Mouse (Mus musculus) adrenal gland, postnatal 10 days (tissue): ENCODE measurements around the gene Foxn2. TPM values are rescaled to one million over a fixed set of nuclear protein-coding genes. Genes with fewer than 3 reads are reported as not detected.
"Not testable (repeated sequence)": the region's sequence is repeated elsewhere in the genome, so short reads cannot be mapped to it uniquely, and the experiment has no call there.

ENCODE experiments used
- DNase-seq: peaks from one replicate; pipeline ENCODE4 v3.0.0; 2021; ENCODE audit warnings: mixed read lengths
- long read RNA-seq, 2 experiments: library from polyadenylated mRNA; stranded (forward); transcript quantifications; one replicate each; pipeline ENCODE4 v2.0.0; 2021
- total RNA-seq, 2 experiments: library from RNA; stranded (reverse); gene quantifications; 2 replicates each; pipeline ENCODE4 v1.2.3; 2021

Gene Foxn2
- total RNA-seq, result 10 to 100 TPM; 21.8 to 27.0 TPM
- long read RNA-seq, experiment 1, full-length matches to known transcripts, result 2 of 15 reads
- long read RNA-seq, experiment 1, partial matches to known transcripts, result 11 of 15 reads
- long read RNA-seq, experiment 1, other reads (novel, unspliced or antisense), result 2 of 15 reads
- long read RNA-seq, experiment 2, partial matches to known transcripts, result 2 of 8 reads
- long read RNA-seq, experiment 2, other reads (novel, unspliced or antisense), result 6 of 8 reads

GRCm38 (mm10) chr17:88440285-88441000, at the start of gene Foxn2:
Gene Foxn2, plus strand, starts transcription at chr17:88440711.
- DNase-seq, result peak; percentile 99

DNA sequence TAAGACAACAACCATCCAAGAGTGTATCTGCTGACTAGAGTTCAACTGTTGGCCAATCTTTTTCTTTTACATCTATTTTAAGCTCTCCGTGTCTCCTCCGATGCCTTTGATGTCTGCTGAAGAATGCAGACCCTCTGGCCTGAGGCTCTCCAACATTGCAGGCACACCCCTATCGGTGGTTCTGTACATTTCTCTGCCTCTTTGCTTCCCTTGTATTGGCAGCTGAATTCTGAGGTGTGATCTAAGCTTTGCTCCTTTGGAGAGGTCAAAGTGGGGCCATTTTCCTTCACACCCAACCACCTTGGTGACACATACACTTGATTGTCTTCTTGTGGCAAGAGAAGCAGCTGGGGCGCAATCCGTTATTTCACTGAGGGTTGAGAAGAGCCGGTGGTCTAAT, 43.0 kb upstream of the Foxn2 start:
- DNase-seq, result no peak

- no peak for DNase-seq
Observed at GRCm38 (mm10) chr17:88398090-88398489, 42.4 kb upstream of the Foxn2 start.

GRCm38 (mm10) chr17:88398854-88399253, 41.7 kb upstream of the Foxn2 start:
- no peak for DNase-seq

DNA sequence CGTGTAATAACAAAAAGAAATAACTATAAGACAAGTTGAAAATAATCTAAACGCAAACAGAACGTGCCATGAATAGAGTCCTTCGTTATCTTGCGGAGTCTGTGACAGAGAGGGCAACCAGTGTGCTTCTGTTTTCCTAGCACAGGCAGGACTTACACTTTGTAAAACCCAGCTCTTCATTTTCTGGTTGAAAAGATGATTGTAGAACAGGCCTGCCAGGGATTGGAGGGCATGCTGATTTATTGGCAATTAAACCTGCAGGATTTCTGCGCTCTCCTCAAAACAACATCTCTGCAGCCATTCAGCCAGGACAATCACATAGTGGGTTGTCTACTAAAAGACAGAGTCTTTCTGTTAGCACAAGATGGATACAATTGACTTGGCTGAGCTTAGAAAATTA, 40.4 kb upstream of the Foxn2 start:
- no peak for DNase-seq

- DNase-seq, result no peak
Observed at GRCm38 (mm10) chr17:88400702-88401475, 39.6 kb upstream of the Foxn2 start.

GRCm38 (mm10) chr17:88403269-88403668, 37.2 kb upstream of the Foxn2 start:
- DNase-seq, result no peak

DNA sequence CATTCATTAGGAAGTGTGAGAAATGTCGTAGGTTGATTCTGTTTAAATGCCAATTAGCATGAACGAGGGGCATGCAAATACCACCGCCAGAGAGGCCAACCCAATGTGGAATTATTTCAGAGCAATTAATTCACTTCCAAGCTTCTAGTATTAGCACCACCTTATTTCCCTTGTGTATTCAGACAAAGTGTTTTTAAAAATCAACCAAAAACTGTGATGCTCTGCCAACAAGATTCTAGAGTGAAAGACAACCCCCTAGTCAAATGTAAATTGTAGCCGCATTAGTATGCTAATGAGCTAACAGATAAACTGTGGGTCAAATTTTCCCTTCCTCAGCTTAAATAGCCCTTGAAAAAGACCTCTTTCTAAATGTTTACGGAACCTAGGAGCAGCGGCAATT, 36.0 kb upstream of the Foxn2 start:
- no peak for DNase-seq

- no peak for DNase-seq
Observed at GRCm38 (mm10) chr17:88405076-88405475, 35.4 kb upstream of the Foxn2 start.

- DNase-seq, result no peak
Observed at GRCm38 (mm10) chr17:88409706-88410105, 30.8 kb upstream of the Foxn2 start.

GRCm38 (mm10) chr17:88413155-88413836, 27.2 kb upstream of the Foxn2 start:
- DNase-seq, result peak; percentile 8

- DNase-seq, result no peak
Observed at GRCm38 (mm10) chr17:88420426-88420825, 20.1 kb upstream of the Foxn2 start.

GRCm38 (mm10) chr17:88421246-88421645, 19.3 kb upstream of the Foxn2 start:
- no peak for DNase-seq

GRCm38 (mm10) chr17:88430719-88431118, 9.8 kb upstream of the Foxn2 start:
- no peak for DNase-seq

- no peak for DNase-seq
Observed at GRCm38 (mm10) chr17:88431486-88431885, 9.0 kb upstream of the Foxn2 start.

GRCm38 (mm10) chr17:88431987-88432386, 8.5 kb upstream of the Foxn2 start:
- DNase-seq, result no peak

- no peak for DNase-seq
Observed at GRCm38 (mm10) chr17:88435322-88435721, 5.2 kb upstream of the Foxn2 start.

- no peak for DNase-seq
Observed at GRCm38 (mm10) chr17:88436284-88436683, 4.2 kb upstream of the Foxn2 start.

DNA sequence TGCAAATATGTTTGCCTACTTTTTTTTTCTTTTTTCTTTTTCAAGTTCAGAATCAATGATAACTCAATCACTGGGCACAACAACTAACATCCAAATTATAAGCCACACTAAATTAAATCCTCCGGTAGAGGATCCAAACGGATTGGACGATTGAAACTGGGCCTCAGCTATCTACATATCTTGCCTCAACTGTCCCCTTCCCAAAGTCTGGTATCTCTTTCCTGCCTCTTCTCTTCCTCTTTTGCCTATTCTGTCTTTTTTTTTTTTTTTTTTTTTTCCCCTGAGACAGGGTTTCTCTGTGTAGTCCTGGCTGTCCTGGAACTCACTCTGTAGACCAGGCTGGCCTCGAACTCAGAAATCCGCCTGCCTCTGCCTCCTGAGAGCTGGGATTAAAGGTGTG, 3.8 kb upstream of the Foxn2 start:
- DNase-seq, result not testable (repeated sequence)

- DNase-seq, result no peak
Observed at GRCm38 (mm10) chr17:88437391-88437790, 3.1 kb upstream of the Foxn2 start.

- DNase-seq, result peak; percentile 45
Observed at GRCm38 (mm10) chr17:88439536-88440050, 918 bp upstream of the Foxn2 start.

DNA sequence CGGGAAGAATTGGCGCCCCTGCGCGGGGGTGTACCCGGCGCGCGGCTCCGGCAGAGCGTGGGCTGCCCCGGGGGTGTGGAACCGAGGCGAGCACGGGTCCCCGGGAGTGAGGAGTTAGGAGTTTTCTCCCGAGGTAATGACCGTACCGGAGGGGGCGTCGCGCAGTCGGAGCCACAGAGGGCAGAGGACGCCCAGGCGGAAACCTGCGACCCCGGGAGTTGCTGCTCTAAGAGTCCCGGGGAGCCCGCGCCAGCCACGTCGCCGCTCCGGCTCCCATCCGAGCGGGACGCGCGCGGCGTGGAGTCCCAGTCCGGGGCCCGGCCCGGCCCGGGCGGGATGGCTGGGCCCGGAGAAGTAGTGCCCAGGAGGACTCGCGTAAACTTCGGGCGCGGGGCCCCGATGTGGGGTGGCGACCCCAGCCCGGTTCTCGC, 505 bp downstream of the Foxn2 start:
- no peak for DNase-seq
